Mouse (Mus musculus) frontal cortex, postnatal 25 days (tissue): Measurements from ENCODE around the gene Cd8b1.
"Not testable (repeated sequence)": the region's sequence is repeated elsewhere in the genome, so short reads cannot be mapped to it uniquely, and the experiment has no call there.

ENCODE experiments used
- DNase-seq, 2 experiments: peaks; one replicate each; pipeline ENCODE4 v3.0.0; 2022; ENCODE audit warnings: low spot score in 2 of 2

Cd8b1 gene

DNA sequence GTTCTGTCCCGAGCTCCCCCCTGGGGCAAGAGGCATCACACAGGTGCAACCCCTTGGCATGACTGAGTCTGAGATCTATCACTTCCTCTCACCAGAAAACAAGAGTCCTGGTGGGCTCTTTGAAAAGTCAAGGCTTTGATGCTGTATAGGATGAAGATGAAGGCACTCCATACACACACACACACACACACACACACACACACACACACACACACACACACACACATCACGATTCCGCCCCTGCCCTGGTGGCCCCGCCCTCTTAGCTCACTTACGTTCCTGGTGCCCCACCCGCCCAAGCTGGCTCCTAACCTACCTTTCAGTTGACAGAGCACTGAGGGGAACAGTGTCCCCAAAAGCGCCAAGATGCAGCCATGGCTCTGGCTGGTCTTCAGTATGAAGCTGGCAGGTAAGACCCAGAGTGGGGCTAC, at the start of gene Cd8b1:
Gene Cd8b1, plus strand, starts transcription at position 298 of the 431 bp plus-strand sequence.
- no peak for DNase-seq

DNA sequence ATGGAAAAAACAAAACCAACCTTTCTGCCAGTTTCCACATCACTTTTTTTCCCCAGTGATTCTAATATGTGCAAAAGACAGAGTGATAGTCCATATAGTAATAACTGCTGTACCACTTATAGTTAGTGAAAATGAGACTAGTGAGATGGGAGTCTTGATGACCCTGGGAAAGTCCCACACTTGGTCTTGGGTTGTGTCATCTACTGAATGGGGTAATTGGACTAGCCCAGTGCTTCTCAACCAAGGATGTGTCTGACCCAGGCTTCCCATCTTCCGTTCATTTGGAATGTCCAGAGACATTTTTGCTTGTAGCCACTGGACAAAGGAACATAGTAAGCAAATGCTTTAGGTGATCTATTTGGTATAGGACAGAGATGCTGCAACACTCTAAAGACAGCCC, 48.9 kb upstream of the Cd8b1 start:
- no peak for DNase-seq

DNA sequence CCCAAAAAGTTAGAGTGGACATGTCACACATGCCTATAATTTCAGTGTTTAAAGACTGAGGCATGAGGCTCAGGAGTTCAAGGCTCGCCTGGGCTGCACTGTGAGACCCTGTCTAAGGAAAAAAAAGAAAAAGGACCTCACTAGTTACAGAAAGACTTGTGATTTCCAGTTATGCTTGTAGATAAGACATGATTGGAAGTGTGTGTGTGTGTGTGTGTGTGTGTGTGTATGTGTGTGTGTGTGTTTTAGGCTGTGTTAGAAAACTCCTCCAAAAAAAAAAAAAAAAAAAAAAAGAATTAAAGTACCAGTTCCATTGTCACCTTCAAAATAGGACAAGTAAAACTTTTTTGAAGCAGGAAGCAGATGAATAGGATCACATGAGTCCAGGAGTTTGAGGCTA, 48.0 kb upstream of the Cd8b1 start:
- no peak for DNase-seq

DNA sequence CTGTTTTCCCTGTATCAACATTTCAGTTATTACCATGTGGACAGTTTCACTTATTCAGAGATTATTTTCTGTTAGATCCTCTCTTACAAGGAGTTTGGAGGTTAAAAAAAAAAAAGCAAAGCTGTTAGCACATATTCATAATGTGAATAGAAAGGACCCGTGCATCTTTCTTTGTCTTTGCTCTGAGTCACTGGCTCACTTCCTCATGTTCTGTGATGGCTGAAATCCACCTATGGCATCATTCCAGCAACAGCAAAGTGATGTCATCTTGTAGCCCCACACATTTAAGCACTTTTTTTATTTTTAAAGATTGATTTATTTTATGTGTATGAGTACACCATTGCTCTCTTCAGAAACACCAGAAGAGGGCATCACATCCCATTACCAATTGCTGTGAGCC, 43.2 kb upstream of the Cd8b1 start:
- DNase-seq = no peak

DNA sequence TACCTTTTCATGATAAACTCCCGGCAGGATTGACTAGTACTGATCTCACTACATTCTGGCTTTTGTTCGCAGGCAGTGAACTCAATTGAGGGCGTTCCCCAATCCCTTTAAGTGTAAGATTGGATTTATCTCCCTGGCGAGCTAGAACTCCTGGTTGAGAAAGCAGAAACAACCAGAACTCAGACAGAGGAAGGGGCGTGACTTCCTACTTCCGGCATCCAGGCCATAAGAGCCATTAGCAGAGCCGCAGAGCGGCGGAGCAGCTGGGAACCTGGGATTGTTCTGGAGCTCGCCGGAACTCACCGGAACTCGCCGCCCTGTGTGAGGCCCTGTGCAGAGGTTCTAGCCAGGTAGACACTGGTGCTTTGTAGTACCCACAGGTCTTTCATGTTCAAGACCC, 29.1 kb upstream of the Cd8b1 start:
- no peak for DNase-seq

DNA sequence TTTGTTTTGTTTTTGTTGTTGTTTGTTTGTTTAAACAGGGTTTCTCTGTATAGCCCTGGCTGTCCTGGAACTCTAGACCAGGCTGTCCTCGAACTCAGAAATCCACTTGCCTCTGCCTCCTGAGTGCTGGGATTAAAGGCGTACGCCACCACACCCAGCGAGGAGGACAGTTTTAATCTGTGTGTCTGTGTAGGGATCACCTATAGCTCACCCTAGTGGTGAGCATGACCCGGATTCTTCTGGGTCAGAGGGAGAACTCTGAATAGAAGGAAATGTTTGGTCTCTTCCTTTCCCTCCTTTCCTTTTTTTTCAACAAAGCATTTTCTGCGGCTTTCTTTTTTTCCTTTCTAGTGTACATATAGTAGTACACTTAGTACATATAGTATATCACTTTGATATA, 27.3 kb upstream of the Cd8b1 start:
- DNase-seq = no peak

DNA sequence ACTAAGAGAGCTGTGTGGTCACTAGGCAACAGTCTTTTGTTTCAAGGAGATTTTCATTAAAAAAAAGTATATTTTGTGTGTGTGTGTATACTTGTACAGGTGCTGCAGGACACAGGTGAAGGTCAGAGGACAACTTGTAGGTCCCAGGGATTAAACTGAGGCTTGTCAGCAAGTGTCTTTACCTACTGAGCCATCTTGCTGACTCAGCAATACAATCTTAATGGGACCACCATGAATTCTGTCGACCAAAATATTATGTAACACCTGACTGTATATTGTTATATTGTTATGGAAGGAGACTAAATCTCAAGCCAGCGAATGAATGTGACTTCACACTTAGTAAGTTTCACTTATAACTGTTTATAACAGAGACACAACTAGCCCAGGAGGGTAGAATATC, 24.5 kb upstream of the Cd8b1 start:
- DNase-seq = no peak

DNA sequence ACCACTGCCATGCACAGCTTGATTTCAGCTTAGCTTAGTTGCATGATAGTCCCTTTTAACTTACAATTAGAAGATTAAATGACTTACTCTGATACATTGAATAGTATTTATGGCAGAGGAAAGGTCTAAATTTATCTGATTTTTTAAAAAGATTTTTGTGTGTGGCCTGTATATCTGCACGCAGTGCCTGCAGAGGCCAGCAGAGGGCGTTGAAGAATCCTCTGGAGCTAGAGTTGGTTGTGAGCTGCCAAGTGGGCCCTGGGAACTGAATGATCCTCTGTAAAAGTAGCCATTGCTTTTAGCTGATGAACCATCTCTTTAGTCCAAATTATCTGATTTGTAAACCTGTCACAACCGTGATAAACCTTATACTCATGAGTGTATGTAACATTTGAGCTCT, 23.8 kb upstream of the Cd8b1 start:
- no peak for DNase-seq

DNA sequence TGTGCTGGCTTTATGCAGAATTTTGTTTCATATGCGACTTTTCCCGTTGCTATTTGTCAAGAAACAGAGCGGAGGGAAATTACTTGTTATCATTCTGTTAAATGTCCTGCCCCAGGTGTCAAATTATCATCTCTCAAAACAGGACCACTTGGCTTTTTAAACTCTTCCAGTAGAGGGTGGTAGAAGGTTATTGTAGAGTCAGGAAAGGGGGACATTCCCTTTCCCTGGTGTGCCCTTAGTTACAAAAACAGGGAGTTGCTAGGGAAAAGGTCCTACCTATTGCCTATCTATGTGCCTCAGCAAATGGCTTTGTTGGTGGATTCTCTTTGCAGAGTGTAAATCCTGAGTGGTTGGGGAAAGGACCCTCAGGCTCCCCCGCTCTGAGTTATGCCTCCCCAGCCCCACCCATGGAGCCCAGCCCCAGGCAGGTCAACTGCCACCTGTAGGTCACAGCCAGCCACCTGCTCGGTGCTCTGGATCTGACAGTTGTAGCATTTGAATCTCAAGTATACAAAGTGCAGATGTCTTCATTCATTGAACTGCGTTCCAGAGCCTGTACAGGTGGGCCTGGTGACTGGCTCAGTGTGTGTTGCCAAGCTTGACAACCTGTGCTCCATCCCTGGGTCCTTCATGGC, 20.4 kb upstream of the Cd8b1 start:
- no peak for DNase-seq

DNA sequence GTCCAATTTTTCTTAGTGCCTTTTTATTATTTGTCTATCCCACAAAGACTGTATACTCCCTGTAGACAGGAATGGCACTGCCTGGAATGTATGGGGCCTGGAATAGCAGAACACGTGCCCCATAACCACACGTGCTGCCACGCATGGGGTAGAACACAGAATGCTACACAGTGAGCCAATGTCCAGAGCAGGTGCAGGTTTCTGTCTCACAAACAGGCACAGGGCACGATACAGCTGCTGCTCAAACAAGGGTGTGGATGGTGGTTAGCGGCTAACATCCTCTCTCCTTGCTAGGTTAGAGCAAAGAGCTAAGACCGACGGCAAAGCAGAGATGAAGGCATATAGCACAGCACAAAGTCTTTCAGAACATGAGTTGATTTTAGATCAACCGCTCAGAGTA, 15.1 kb upstream of the Cd8b1 start:
- DNase-seq = no peak

DNA sequence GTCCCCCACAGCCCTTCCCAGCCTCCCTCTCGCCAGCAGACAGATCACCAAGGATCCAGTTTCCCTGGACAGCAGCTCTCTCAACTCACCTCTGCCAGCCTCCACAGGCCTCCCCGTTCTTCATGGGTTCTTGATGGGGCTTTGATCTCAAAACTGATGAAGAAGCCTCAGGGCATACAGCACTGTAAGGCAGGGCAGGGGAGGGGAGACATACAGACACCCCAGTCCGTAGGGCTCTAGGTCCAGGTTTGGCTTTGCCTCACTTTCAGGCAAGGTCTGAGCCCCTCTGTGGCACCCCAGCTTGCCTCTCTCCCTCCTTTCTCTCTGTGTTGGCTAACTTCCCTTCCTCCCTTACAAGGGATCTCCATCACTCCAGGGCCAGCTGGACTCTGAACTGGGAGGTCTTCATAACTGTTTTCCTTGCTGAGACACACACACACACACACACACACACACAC, 733 bp upstream of the Cd8b1 start, which contains the start of gene Smyd1:
Gene Smyd1, minus strand, starts transcription at position 408 of the 458 bp plus-strand sequence.
- no peak for DNase-seq

DNA sequence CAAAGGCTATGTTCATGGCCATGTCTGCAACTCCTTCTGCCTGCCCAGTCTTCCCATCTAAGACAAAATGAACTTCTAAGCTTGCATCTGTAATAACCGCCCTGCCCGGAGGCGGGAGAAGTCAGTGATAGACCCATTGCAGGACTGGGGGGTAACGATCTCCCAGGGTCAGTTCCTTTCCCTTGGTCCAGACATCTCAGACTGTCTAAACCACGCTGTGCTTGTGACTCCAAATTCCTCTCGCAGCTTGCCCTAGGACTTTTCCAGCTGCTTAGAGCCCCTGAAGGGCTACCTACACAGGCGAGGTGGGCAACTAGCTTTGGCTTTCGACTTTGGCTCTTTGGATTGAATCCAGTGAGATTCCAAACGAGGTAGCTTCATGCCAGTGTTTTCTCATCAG, 2.2 kb downstream of the Cd8b1 start:
- no peak for DNase-seq

DNA sequence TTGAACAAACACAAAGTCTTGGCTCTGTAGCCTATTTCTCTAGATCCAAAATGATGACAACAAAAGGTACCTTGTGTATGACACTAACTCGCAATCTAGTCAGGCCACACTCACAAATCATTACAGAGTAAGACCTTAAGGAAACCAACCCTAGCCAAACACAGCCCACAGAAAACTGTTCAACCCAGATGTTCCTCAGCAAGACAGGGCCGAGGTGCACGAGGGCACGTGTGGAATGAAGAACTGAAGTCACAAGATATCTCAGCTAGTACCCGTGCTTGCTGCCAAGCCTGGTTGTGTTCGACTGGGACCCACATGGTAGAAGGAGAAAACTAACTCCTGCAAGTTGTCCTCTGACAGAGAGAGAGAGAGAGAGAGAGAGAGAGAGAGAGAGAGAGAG, 7.3 kb downstream of the Cd8b1 start:
- DNase-seq = no peak

DNA sequence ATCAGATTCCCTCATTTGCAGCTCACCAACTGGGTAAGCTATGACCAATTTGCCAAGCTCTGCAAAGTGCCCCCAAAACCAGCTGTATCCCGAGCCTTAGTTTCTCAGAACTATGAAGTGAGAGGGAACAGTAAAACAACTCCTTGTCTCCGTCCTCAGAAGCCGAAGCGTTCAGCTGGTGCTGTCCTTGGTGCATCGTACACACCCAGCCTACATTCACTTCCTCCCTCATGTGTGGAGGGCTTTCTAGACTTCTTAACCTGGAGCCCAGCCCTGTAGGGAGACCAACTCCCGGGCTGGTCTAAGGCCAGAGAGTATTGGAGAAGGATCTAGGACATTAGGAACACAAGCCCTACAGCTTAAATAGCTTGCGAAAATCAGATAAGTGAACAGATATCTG, 7.9 kb downstream of the Cd8b1 start:
- DNase-seq = no peak

DNA sequence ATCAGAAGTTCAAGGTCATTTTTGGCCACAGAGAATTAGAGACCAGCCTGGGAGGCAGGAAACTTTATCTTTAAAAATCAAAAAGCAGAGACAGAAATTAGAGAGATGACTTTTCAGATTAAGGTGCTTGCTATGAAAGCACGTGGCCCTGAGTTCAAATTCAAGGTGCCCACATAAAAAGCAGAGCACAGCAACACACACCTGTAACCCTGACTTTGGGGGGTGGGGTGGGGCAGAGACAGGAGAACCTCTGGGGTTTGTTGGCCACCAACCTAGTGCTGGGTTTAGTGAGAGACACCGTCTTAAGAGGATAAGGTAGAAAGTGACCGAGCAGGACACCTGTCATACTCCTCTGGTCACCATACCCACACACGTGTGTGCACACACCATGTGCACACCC, 8.9 kb downstream of the Cd8b1 start:
- DNase-seq = not testable (repeated sequence)

DNA sequence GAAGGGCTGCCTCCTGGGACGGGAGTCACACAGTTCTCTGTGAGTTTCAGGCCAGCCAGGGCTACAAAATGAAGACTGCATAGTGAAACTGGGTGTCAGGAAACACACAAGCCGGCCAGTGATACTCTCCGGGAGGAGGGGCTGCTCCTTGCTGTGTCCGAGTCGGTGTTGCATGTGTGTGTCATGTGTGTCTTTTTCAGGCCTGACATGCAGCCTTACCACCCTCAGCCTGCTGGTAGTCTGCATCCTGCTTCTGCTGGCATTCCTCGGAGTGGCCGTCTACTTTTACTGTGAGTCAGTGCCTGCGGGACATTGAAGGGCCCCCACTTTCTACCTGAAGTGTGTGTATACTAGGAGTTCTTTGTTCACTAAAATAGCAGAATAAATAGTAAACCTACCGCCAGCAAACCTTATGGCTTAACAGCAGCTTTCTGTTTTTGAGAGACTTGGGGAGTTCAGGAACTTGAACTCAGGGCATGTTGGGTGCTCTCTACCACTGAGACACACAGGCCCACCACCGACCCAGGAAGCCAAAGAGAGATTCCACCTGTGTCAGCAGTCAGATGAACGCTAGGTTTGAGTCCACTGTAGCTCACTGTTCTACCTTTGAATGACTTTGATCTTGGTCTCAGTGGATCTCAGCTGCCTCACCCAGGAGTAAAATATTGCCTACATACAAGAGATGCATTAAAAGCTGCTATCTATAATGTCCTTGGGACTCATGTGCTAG, 9.8 kb downstream of the Cd8b1 start:
- no peak for DNase-seq

DNA sequence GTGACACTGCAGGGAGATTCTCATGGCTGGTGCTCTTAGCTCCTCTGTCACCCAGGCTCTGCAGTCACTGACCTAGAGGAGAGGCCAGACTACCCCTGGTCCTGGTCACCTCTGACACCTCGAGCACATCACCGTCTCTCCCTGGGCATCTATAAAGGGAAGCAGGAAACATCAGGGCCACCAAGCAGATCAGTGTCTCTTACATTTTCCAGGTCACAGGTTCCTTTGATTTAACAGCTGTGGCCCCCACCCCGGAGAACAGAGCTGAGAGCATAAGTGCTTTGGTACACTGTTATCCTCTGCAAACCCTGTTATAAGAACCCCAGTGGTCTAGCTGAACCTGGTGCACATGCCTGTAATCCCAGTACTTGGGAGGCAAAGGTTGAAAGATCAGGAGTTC, 10.4 kb downstream of the Cd8b1 start:
- no peak for DNase-seq

DNA sequence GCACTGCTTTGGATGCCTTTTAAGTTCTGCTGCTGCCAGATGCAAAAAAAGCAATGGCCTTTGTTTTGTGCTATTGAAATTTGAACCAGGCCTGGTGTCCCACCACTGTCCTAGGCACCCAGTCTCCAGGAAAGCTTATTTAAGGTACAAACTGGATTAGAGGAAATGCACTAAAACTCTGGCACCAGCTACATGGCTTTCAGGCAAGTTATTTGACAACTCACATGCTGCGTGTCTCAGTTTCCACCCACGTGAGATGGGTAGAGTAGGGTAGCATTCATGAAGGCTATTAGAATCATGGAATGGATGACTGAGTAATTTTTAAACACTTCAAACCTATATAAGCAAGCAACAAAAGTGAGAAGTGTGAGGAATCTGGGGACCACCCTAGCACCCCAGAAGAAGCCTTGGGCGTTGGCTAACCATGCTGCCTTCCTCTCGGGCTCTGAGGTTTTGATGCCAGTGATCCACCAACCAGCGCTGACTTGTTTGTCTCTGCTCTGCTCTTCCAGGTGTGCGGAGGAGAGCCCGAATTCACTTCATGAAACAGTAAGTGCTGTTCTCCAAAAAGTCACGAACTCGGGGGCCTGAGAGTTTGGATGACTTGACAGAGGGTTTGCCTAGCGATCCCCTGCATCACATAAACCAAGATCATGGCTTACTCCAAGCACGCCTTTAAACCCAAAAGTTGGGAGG, 11.1 kb downstream of the Cd8b1 start:
- no peak for DNase-seq

DNA sequence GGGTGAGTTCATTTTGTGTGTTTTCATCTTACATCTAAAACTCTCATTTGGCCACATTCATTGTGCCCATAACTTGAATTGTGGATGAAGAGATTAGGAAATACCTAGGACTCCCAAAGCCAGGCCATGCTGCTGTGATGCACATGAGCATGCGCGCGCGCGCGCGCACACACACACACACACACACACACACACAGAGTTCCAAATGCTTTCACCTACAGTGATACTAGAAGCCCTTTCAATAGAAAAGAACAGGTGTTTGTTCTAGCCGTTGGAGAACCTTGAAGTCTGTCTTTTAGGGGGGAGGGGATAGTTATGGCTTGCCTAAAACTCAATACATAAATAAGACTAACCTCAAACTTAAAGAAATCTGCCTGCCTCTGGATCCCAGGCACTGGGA, 15.1 kb downstream of the Cd8b1 start:
- no peak for DNase-seq

DNA sequence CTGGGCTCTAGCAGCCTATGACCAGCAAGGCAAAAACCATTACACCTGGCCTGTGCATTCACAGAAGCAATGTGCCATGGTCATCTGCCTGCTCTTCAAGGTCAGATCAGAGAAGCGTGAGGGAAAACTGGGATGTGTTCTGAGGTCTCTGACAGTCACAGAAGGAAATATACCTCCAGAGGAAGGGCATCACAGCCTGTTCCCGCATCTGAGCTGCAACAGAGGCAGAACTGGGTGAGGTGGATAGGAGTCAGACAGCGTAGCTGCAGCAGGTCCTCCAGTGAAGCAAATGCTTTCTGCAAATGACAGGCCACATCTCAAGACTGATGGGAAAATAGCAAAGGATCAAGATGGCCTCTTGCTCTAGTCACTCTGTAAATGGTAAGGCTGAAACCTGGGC, 16.4 kb downstream of the Cd8b1 start:
- DNase-seq = no peak

DNA sequence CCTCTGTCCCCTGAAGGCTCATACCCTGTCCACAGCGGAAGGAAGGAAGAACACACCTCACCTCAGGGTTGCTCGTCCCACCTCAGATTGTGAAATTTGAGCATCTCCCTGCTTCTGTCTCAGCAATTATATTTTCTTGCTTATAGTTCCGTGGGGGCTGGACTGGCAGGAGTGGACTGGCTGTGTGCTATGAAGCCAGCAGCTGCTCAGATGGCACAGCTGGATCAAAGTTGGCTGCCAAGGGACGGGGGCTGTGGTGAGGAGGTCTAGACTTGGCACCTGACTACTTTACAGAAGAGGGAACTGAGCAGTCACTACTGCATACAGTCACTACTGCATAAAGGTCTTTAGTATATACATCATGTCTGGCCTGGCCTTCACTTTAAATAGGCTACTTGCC, 16.8 kb downstream of the Cd8b1 start:
- DNase-seq = no peak

DNA sequence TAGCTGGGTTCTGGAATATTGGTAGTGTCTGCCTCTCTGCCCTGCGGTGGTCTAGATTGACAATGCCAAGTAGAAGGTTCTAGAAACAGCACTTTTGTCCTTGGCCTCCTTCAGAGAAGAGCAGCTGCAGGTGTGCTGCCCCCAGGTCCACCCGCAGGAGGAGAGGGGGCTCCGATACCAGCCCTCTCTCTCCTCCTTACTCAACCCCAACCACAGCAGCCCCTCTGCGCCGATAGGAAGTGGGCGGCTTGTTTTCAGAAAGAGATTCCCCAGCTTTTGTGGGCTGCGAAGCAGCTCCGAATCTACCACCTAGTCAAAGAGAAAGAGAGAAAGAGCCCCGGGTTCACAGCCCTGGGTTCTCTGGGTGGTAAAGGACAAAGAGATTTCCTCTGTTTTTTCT, 18.6 kb downstream of the Cd8b1 start:
- no peak for DNase-seq

DNA sequence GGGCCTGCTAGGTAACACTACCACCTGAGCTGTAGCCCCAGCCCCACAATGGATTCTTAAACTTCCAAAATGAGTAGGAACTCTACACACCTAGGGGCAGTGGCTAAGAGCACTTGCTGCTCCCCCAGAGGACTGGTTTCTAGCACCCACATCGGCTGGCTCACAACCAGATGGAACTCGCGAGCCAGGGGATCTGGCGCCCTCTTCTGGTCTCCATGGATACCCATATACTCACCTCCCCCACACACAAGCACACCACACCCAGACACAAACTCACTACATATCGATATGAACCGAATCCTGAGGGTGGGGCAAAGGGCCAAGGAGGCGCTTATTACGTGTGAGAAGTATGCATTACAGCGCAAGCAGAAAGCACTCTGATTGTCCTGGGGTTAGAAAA, 25.4 kb downstream of the Cd8b1 start:
- no peak for DNase-seq
